Mouse (Mus musculus) MEL (cell line): ENCODE measurements around the gene Mindy1. TPM values are rescaled to one million over a fixed set of nuclear protein-coding genes. Genes with fewer than 3 reads are reported as not detected.

Experiments
- DNase-seq: peaks from one replicate; pipeline ENCODE4 v3.0.0; 2011; ENCODE audit warnings: low read depth, low spot score
- H3K27ac ChIP-seq: 2 replicates; pipeline ENCODE4 v1.5.1; 2012; ENCODE audit warnings: low read depth, mild to moderate bottlenecking, control low read depth, low read length, moderate library complexity; ENCODE audit not compliant: control insufficient read depth
- H3K27me3 ChIP-seq, 2 experiments: fragments of 150-350 bp in 1 of 2; sonication (generic) in 1 of 2; 2 replicates each; pipeline ENCODE4 v1.6.1; 2012; ENCODE audit warnings: low read length in 2 of 2, mild to moderate bottlenecking in 2 of 2, improper control_type of control experiment in 1 of 2, moderate library complexity in 1 of 2; ENCODE audit not compliant: insufficient read depth in 2 of 2, control insufficient read depth in 1 of 2
- H3K36me3 ChIP-seq, 2 experiments: 2 replicates each; pipeline ENCODE4 v1.6.1; 2012 to 2014; ENCODE audit warnings: low read length in 2 of 2, improper control_type of control experiment in 1 of 2, inconsistent platforms in 1 of 2, mild to moderate bottlenecking in 1 of 2; ENCODE audit not compliant: insufficient read depth in 2 of 2, control insufficient read depth in 1 of 2
- H3K4me1 ChIP-seq, 2 experiments: fragments of 150-350 bp in 1 of 2; sonication (generic) in 1 of 2; 2 replicates each; pipeline ENCODE4 v1.6.1; 2012; ENCODE audit warnings: low read length in 2 of 2, improper control_type of control experiment in 1 of 2, mild to moderate bottlenecking in 1 of 2; ENCODE audit not compliant: insufficient read depth in 2 of 2, control insufficient read depth in 1 of 2
- H3K4me3 ChIP-seq, 2 experiments: fragments of 150-350 bp in 1 of 2; sonication (generic) in 1 of 2; 2 replicates each; pipeline ENCODE4 v1.5.1; 2012; ENCODE audit warnings: low read depth in 2 of 2, low read length in 2 of 2, mild to moderate bottlenecking in 2 of 2, moderate library complexity in 2 of 2, control low read depth in 1 of 2, improper control_type of control experiment in 1 of 2; ENCODE audit not compliant: control insufficient read depth in 1 of 2, insufficient read depth in 1 of 2
- H3K79me2 ChIP-seq: 2 replicates; pipeline ENCODE4 v1.6.1; 2012; ENCODE audit warnings: mild to moderate bottlenecking, low read length, moderate library complexity; ENCODE audit not compliant: control insufficient read depth, poor library complexity, insufficient read depth
- H3K9ac ChIP-seq: 2 replicates; pipeline ENCODE4 v1.6.1; 2012; ENCODE audit warnings: low read depth, mild to moderate bottlenecking, control low read depth, low read length, moderate library complexity; ENCODE audit not compliant: control insufficient read depth, poor library complexity, severe bottlenecking
- H3K9me3 ChIP-seq: fragments of 150-350 bp; sonication (generic); replicated peaks from 2 replicates; pipeline ENCODE4 v1.6.1; 2012; ENCODE audit warnings: mild to moderate bottlenecking, low read length, improper control_type of control experiment, moderate library complexity; ENCODE audit not compliant: insufficient read depth
- BHLHE40 ChIP-seq: IDR thresholded peaks from 2 replicates; pipeline ENCODE4 v1.6.1; 2012; ENCODE audit warnings: low read depth, mild to moderate bottlenecking, inconsistent platforms, low read length, improper control_type of control experiment, borderline replicate concordance
- CHD1 ChIP-seq: IDR thresholded peaks from 2 replicates; pipeline ENCODE4 v1.6.1; 2012; ENCODE audit warnings: low read depth, mild to moderate bottlenecking, inconsistent platforms, low read length, improper control_type of control experiment
- CHD2 ChIP-seq: IDR thresholded peaks from 2 replicates; pipeline ENCODE4 v1.6.1; 2011; ENCODE audit warnings: low read length, improper control_type of control experiment
- CTCF ChIP-seq, 3 experiments: IDR thresholded peaks in 2 of 3; conservative IDR thresholded peaks in 1 of 3; 2 replicates each; pipeline ENCODE4 v1.5.1; 2011 to 2012; ENCODE audit warnings: low read length in 3 of 3, low read depth in 2 of 3, mild to moderate bottlenecking in 2 of 3, improper control_type of control experiment in 1 of 3, inconsistent platforms in 1 of 3, mixed read lengths in 1 of 3, moderate library complexity in 1 of 3; ENCODE audit not compliant: control insufficient read depth in 1 of 3, insufficient read depth in 1 of 3, poor library complexity in 1 of 3, severe bottlenecking in 1 of 3
- E2F4 ChIP-seq: IDR thresholded peaks from 2 replicates; pipeline ENCODE4 v1.6.1; 2011; ENCODE audit warnings: low read depth, low read length, improper control_type of control experiment, borderline replicate concordance
- ELF1 ChIP-seq: IDR thresholded peaks from 2 replicates; pipeline ENCODE4 v1.6.1; 2014; ENCODE audit warnings: low read depth, mild to moderate bottlenecking, inconsistent platforms, low read length, improper control_type of control experiment, moderate library complexity
- GABPA ChIP-seq: IDR thresholded peaks from 2 replicates; pipeline ENCODE4 v1.6.1; 2012; ENCODE audit warnings: low read depth, mild to moderate bottlenecking, inconsistent platforms, low read length, improper control_type of control experiment, moderate library complexity
- GATA1 ChIP-seq: IDR thresholded peaks from 2 replicates; pipeline ENCODE4 v1.6.1; 2011; ENCODE audit warnings: low read depth, low read length, improper control_type of control experiment
- HCFC1 ChIP-seq: IDR thresholded peaks from 2 replicates; pipeline ENCODE4 v1.6.1; 2012; ENCODE audit warnings: low read depth, mild to moderate bottlenecking, inconsistent platforms, low read length, improper control_type of control experiment, moderate library complexity
- JUND ChIP-seq: IDR thresholded peaks from 2 replicates; pipeline ENCODE4 v1.6.1; 2011; ENCODE audit warnings: low read depth, mild to moderate bottlenecking, improper control_type of control experiment, low read length
- KAT2A ChIP-seq: conservative IDR thresholded peaks from 2 replicates; pipeline ENCODE4 v1.6.1; 2012; ENCODE audit warnings: low read depth, low read length, improper control_type of control experiment, inconsistent platforms
- MAFK ChIP-seq: IDR thresholded peaks from 2 replicates; pipeline ENCODE4 v1.6.1; 2011; ENCODE audit warnings: low read depth, mild to moderate bottlenecking, low read length, improper control_type of control experiment, borderline replicate concordance
- MAX ChIP-seq: IDR thresholded peaks from 2 replicates; pipeline ENCODE4 v1.6.1; 2011; ENCODE audit warnings: low read length, improper control_type of control experiment
- MAZ ChIP-seq: IDR thresholded peaks from 2 replicates; pipeline ENCODE4 v1.6.1; 2012; ENCODE audit warnings: low read depth, mild to moderate bottlenecking, inconsistent platforms, low read length, improper control_type of control experiment
- MEF2A ChIP-seq: IDR thresholded peaks from 2 replicates; pipeline ENCODE4 v1.6.1; 2014; ENCODE audit warnings: low read depth, mild to moderate bottlenecking, inconsistent platforms, low read length, improper control_type of control experiment; ENCODE audit not compliant: poor library complexity, insufficient replicate concordance, severe bottlenecking; ENCODE audit errors: extremely low read depth
- MXI1 ChIP-seq: IDR thresholded peaks from 2 replicates; pipeline ENCODE4 v1.6.1; 2011; ENCODE audit warnings: mild to moderate bottlenecking, low read depth, low read length, improper control_type of control experiment
- MYB ChIP-seq: IDR thresholded peaks from 2 replicates; pipeline ENCODE4 v1.6.1; 2011; ENCODE audit warnings: mild to moderate bottlenecking, low read depth, low read length, improper control_type of control experiment
- MYC ChIP-seq: IDR thresholded peaks from 2 replicates; pipeline ENCODE4 v1.6.1; 2011; ENCODE audit warnings: low read depth, mild to moderate bottlenecking, low read length, improper control_type of control experiment, moderate library complexity
- NELFE ChIP-seq: IDR thresholded peaks from 2 replicates; pipeline ENCODE4 v1.6.1; 2011; ENCODE audit warnings: low read depth, low read length, improper control_type of control experiment
- NRF1 ChIP-seq: IDR thresholded peaks from 2 replicates; pipeline ENCODE4 v1.6.1; 2014; ENCODE audit warnings: low read depth, mild to moderate bottlenecking, inconsistent platforms, low read length, improper control_type of control experiment, moderate library complexity; ENCODE audit not compliant: poor library complexity, insufficient read depth, severe bottlenecking
- POLR2A ChIP-seq, 2 experiments: IDR thresholded peaks; 2 replicates each; pipeline ENCODE4 v1.6.1; 2011 to 2012; ENCODE audit warnings: low read length in 2 of 2, mild to moderate bottlenecking in 2 of 2, control low read depth in 1 of 2, improper control_type of control experiment in 1 of 2, low read depth in 1 of 2, moderate library complexity in 1 of 2; ENCODE audit not compliant: control insufficient read depth in 1 of 2, insufficient read depth in 1 of 2, poor library complexity in 1 of 2
- POLR2AphosphoS2 ChIP-seq: IDR thresholded peaks from 2 replicates; pipeline ENCODE4 v1.6.1; 2011; ENCODE audit warnings: low read length, improper control_type of control experiment
- POLR2AphosphoS5 ChIP-seq: IDR thresholded peaks from 2 replicates; pipeline ENCODE4 v1.6.1; 2012; ENCODE audit warnings: low read depth, borderline replicate concordance, mild to moderate bottlenecking, inconsistent platforms, low read length, moderate library complexity, mixed read lengths
- RCOR1 ChIP-seq: IDR thresholded peaks from 2 replicates; pipeline ENCODE4 v1.6.1; 2012; ENCODE audit warnings: low read depth, mild to moderate bottlenecking, inconsistent platforms, low read length, improper control_type of control experiment
- SIN3A ChIP-seq: IDR thresholded peaks from 2 replicates; pipeline ENCODE4 v1.6.1; 2012; ENCODE audit warnings: low read length, improper control_type of control experiment, inconsistent platforms
- SMC3 ChIP-seq: IDR thresholded peaks from 2 replicates; pipeline ENCODE4 v1.6.1; 2011; ENCODE audit warnings: low read depth, low read length, improper control_type of control experiment
- TAL1 ChIP-seq: IDR thresholded peaks from 2 replicates; pipeline ENCODE4 v1.6.1; 2012; ENCODE audit warnings: mild to moderate bottlenecking, inconsistent platforms, low read length, moderate library complexity, mixed read lengths
- TBP ChIP-seq: IDR thresholded peaks from 2 replicates; pipeline ENCODE4 v1.8.0; 2011; ENCODE audit warnings: low read depth, low read length, improper control_type of control experiment
- TCF12 ChIP-seq: IDR thresholded peaks from 2 replicates; pipeline ENCODE4 v1.6.1; 2014; ENCODE audit warnings: low read depth, mild to moderate bottlenecking, inconsistent platforms, low read length, improper control_type of control experiment, moderate library complexity
- UBTF ChIP-seq: IDR thresholded peaks from 2 replicates; pipeline ENCODE4 v1.6.1; 2012; ENCODE audit warnings: low read depth, mild to moderate bottlenecking, inconsistent platforms, low read length, improper control_type of control experiment, moderate library complexity, borderline replicate concordance; ENCODE audit not compliant: insufficient read depth
- USF1 ChIP-seq: IDR thresholded peaks from 2 replicates; pipeline ENCODE4 v1.6.1; 2014; ENCODE audit warnings: low read depth, mild to moderate bottlenecking, inconsistent platforms, low read length, improper control_type of control experiment, moderate library complexity
- USF2 ChIP-seq, 2 experiments: IDR thresholded peaks; 2 replicates each; pipeline ENCODE4 v1.6.1; 2011 to 2012; ENCODE audit warnings: improper control_type of control experiment in 2 of 2, low read length in 2 of 2, borderline replicate concordance in 1 of 2, inconsistent platforms in 1 of 2, low read depth in 1 of 2, mild to moderate bottlenecking in 1 of 2; ENCODE audit not compliant: insufficient read depth in 1 of 2
- ZC3H11A ChIP-seq: IDR thresholded peaks from 2 replicates; pipeline ENCODE4 v1.6.1; 2012; ENCODE audit warnings: low read depth, mild to moderate bottlenecking, inconsistent platforms, low read length, improper control_type of control experiment
- ZKSCAN1 ChIP-seq: IDR thresholded peaks from 2 replicates; pipeline ENCODE4 v1.6.1; 2012; ENCODE audit warnings: low read depth, mild to moderate bottlenecking, inconsistent platforms, low read length, improper control_type of control experiment, moderate library complexity
- ZNF384 ChIP-seq: IDR thresholded peaks from 2 replicates; pipeline ENCODE4 v1.6.1; 2012; ENCODE audit warnings: low read depth, mild to moderate bottlenecking, inconsistent platforms, low read length, improper control_type of control experiment
- polyA plus RNA-seq, 2 experiments: library from polyadenylated mRNA; stranded (reverse) in 1 of 2; unstranded in 1 of 2; fragments of >175 nt in 1 of 2; fragments of >200 nt in 1 of 2; gene quantifications; 2 replicates each; pipeline versions ENCODE4 v1.2.1 to v1.2.4; 2012; ENCODE audit warnings: low replicate concordance in 2 of 2, low read depth in 1 of 2; ENCODE audit not compliant: insufficient read length in 2 of 2, insufficient read depth in 1 of 2, missing spikeins in 1 of 2
- total RNA-seq: library from RNA; depleted of rRNA; stranded (reverse); fragments of 300-350 nt; gene quantifications from 2 replicates; pipeline ENCODE4 v1.2.3, GENCODE M21; 2012

The Mindy1 gene
- total and polyA plus RNA-seq, 3 experiments: 203 to 234 TPM; not detected in 1

DNA sequence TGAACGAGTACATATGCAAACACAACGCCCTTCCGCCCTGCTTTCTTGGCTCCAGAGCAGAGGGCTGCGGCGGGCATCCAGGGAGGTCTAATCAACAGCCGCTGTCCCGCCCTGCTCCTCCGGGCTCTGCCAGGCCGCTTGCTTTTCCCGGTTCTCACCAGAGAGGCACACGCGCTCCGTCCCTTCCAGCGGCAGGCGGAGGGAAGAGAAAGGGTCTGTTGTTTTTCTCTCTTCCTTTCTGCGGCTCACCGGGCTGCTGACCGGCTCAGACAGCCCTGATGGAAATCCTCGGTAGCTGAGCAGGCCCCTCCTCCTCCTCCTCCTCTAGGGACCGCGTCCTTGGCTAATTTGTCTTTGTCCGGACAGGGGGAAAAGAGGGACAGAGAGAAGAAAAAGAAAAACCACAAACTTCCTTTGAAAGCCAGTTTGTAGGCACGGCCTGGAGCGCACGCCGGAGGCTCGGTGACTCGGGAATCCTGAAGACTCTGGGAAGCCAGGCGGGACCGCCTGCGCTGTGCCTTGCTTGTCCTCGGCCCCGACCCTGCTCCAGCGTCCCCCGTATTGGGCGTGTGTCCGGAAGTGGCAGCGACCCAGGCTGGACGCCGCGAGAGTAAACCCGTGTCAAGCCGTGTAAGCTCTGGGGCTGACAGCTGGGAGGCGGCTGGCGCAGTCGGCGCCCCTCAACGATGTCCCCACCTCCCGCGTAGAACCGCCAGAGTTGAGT, 1.9 kb downstream of the Mindy1 start:
- Histone ChIP-seq H3K36me3 (peaks cover 3 to 52% of the 10 kb centered on the region in 2 experiments), H3K9ac (peak overlapping the region; percentile 80), H3K4me1 (peaks cover 26 to 55% of the 10 kb centered on the region in 2 experiments), H3K9me3 (no peaks in the 10 kb centered on the region), H3K79me2 (peaks cover 52% of the 10 kb centered on the region), H3K27me3 (no peaks in the 10 kb centered on the region), H3K4me3 (peak overlapping the region; percentile 77 to 86), H3K27ac (peak overlapping the region; percentile 89)
- TF ChIP-seq NRF1: no peak
- peak in 1 of 2 experiments; percentile 61; a peak in 1 of 4 replicates for TF ChIP-seq POLR2A (IDR thresholded peaks at IDR 0.05; ENCODE audit: control insufficient read depth in 1 of 2, insufficient read depth in 1 of 2, low read depth in 1 of 2, low read length in 2 of 2, poor library complexity in 1 of 2)
- TF ChIP-seq USF2 (IDR thresholded peaks at IDR 0.05; ENCODE audit: borderline replicate concordance in 1 of 2, insufficient read depth in 1 of 2, low read depth in 1 of 2, low read length in 2 of 2): no peak
- TF ChIP-seq TBP: 0 out of 2 replicates have a peak, but pooled peaks have one; percentile 79
- no peak for TF ChIP-seq RCOR1
- no peak for TF ChIP-seq ZNF384
- TF ChIP-seq GABPA: no peak
- no peak for TF ChIP-seq MEF2A
- no peak for TF ChIP-seq NELFE
- no peak for TF ChIP-seq KAT2A
- no peak for TF ChIP-seq TCF12
- TF ChIP-seq MYC: no peak
- no peak; the same call in 1 of the 2 replicates for TF ChIP-seq GATA1
- no peak for TF ChIP-seq MAFK
- TF ChIP-seq POLR2AphosphoS5: 0 out of 2 replicates have a peak, but pooled peaks have one; percentile 11
- TF ChIP-seq MAZ: no peak
- no peak for TF ChIP-seq MYB
- no peak for TF ChIP-seq POLR2AphosphoS2
- TF ChIP-seq ZC3H11A: no peak
- no peak for TF ChIP-seq TAL1
- TF ChIP-seq E2F4: no peak
- TF ChIP-seq CHD2: no peak
- TF ChIP-seq BHLHE40: no peak
- TF ChIP-seq MAX: no peak
- TF ChIP-seq SMC3: no peak
- TF ChIP-seq SIN3A: no peak
- TF ChIP-seq MXI1: no peak
- no peak for TF ChIP-seq ZKSCAN1
- no peak for TF ChIP-seq CTCF (IDR thresholded peaks at IDR 0.05 in 2 of 3, conservative IDR thresholded peaks at IDR 0.05 in 1 of 3; ENCODE audit: control insufficient read depth in 1 of 3, insufficient read depth in 1 of 3, low read depth in 2 of 3, low read length in 3 of 3, poor library complexity in 1 of 3, severe bottlenecking in 1 of 3)
- TF ChIP-seq UBTF: peak; percentile 98
- TF ChIP-seq USF1: no peak
- TF ChIP-seq HCFC1: no peak
- no peak for TF ChIP-seq JUND
- TF ChIP-seq ELF1: no peak
- no peak for TF ChIP-seq CHD1
- DNase-seq: peak; percentile 93
